10 mouse cellular contexts compared by ENCODE assay signal in the genomic region with DNA sequence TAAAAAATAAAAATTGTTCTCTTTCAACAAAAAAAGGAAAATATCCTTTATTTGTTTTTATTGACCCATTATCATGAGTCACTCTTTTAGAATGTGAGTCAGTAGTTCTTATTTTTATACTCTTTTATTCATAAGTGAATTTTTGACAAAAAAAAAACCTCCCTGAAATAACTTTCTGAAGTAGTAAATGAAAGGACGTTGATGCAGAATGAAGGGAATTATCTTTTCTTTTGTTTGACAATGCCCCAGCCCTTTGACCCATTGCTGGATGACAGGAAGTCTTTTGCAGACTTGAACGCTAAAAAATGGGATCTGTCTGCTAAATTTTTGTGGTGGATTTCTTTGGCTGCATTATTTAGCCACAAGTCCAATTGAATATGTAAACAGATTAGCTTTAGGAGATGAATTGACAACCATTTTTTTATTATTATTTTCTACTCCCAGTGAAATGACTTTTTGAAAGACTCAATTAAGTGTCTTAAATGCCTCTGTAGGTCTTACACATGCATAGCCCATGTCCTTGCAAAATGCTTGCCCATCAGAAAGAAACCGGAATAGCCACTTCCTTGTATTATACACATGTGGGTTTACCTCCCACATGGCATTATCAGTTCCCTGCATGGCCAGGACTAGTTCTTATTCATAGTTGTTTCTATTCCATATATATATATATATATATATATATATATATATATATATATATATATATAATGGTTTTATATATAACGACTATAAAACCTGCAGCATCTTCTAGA. TPM values are rescaled to one million over a fixed set of nuclear protein-coding genes. Genes with fewer than 3 reads are reported as not detected.
DNase-seq lines count a peak whose midpoint lies in the region; ATAC-seq and TF ChIP-seq lines count a peak whose summit lies in the region.
"Had no signal": no experiment of that assay in that cellular context is flagged by ENCODE, and none has a peak within 500 bp of the region (broad histone marks: within the 10 kb centered on the region; RNA-seq: fewer than 3 reads in every experiment).

No protein-coding gene starts in this region.

- H3K36me3 ChIP-seq in heart, embryonic 14.5 days (ENCODE audit: control insufficient read depth, insufficient read depth, low read length): no peaks in the 10 kb centered on the region
- no peaks in the 10 kb centered on the region; the same call in 1 of the 2 replicates for H3K36me3 ChIP-seq in heart, adult 2 months (ENCODE audit: control insufficient read depth, insufficient read depth, low read length)
- no peaks in the 10 kb centered on the region for H3K36me3 ChIP-seq in lung, embryonic 15.5 days
- no peaks in the 10 kb centered on the region for H3K36me3 ChIP-seq in limb, embryonic 14.5 days (ENCODE audit: control insufficient read depth, insufficient read depth, low read length)
- H3K36me3 ChIP-seq: stomach, embryonic 15.5 days had no signal

- no peaks in the 10 kb centered on the region for H3K27me3 ChIP-seq in heart, embryonic 14.5 days (ENCODE audit: control insufficient read depth, insufficient read depth, low read length)
- H3K27me3 ChIP-seq in heart, adult 2 months (ENCODE audit: control insufficient read depth, insufficient read depth, low read length): no peaks in the 10 kb centered on the region
- H3K27me3 ChIP-seq in lung, embryonic 15.5 days: no peaks in the 10 kb centered on the region
- no peaks in the 10 kb centered on the region for H3K27me3 ChIP-seq in limb, embryonic 14.5 days (ENCODE audit: control insufficient read depth, insufficient read depth, low read length)
- H3K27me3 ChIP-seq: stomach, embryonic 15.5 days had no signal

- no peak for ATAC-seq in heart, embryonic 14.5 days (ENCODE audit: insufficient number of reproducible peaks, insufficient read depth, low FRiP score, low read depth)
- no peak for ATAC-seq in lung, embryonic 15.5 days (ENCODE audit: borderline replicate concordance, extremely low read depth, low FRiP score, low TSS enrichment)
- no peak for ATAC-seq in limb, embryonic 14.5 days (ENCODE audit: low FRiP score, low read depth)

- intact Hi-C loops in heart, adult 2 months (cut with DNase I): loop anchor here (5.0 kb wide), 1 partner anchor 62 kb away; no protein-coding TSS in a partner anchor

- 45% methylated on average over 4 of the region's 4 CpGs for WGBS in heart, embryonic 14.5 days
- 46% methylated on average over 4 of the region's 4 CpGs for WGBS in heart, adult 2 months
- WGBS in lung, embryonic 15.5 days: 28% methylated on average over 4 of the region's 4 CpGs
- 57% methylated on average over 4 of the region's 4 CpGs for WGBS in limb, embryonic 14.5 days

- H3K4me2 ChIP-seq in heart, embryonic 14.5 days (ENCODE audit: low read length): peak overlapping the region; percentile 66
- peak overlapping the region; percentile 48 for H3K4me2 ChIP-seq in lung, embryonic 15.5 days
- H3K4me2 ChIP-seq in limb, embryonic 14.5 days (replicated peaks; ENCODE audit: low read depth, low read length, severe bottlenecking): peak overlapping the region; percentile 42; the same call in 1 of the 2 replicates

- peak overlapping the region; percentile 74; the same call in 1 of the 2 replicates for H3K9ac ChIP-seq in heart, embryonic 14.5 days (ENCODE audit: low read length)
- no peak overlapping the region for H3K9ac ChIP-seq in heart, adult 2 months (ENCODE audit: low read depth, low read length)
- H3K9ac ChIP-seq in lung, embryonic 15.5 days: no peak overlapping the region
- peak overlapping the region; percentile 65; the same call in 1 of the 2 replicates for H3K9ac ChIP-seq in limb, embryonic 14.5 days (ENCODE audit: low read depth, low read length, severe bottlenecking)

- no peak for TF ChIP-seq POLR2A in heart, adult 2 months (IDR thresholded peaks at IDR 0.05; ENCODE audit: insufficient read depth, low read depth, low read length)
- TF ChIP-seq POLR2A in limb, embryonic 14.5 days (IDR thresholded peaks at IDR 0.05; ENCODE audit: borderline replicate concordance, extremely low read depth, insufficient read depth, insufficient read length): no peak

- TF ChIP-seq EP300 in heart, adult 2 months (IDR thresholded peaks at IDR 0.05; ENCODE audit: insufficient read depth, low read depth, low read length): no peak

- peak overlapping the region in 1 of 2 experiments; percentile 85; a peak in 1 of 4 replicates for H3K27ac ChIP-seq in heart, embryonic 14.5 days (replicated peaks in 1 of 2; ENCODE audit: control insufficient read depth in 1 of 2, insufficient read depth in 1 of 2, low read depth in 2 of 2, low read length in 2 of 2)
- no peak overlapping the region for H3K27ac ChIP-seq in heart, adult 2 months
- H3K27ac ChIP-seq in lung, embryonic 15.5 days: no peak overlapping the region
- no peak overlapping the region for H3K27ac ChIP-seq in limb, embryonic 14.5 days (replicated peaks; ENCODE audit: low read depth, low read length)

- no peak for DNase-seq in heart, adult 2 months
- no peak for DNase-seq in lung, postnatal 36 days
- DNase-seq in adipocyte (ENCODE audit: low spot score) (peak; percentile 38), MN1 (ENCODE audit: low spot score) (no peak)
- no peak for DNase-seq in limb, embryonic 14.5 days (ENCODE audit: low spot score)
- no peak for DNase-seq in kidney, postnatal 14 days
- DNase-seq: cerebellum, postnatal 25 days had no signal

- H3K4me3 ChIP-seq in heart, embryonic 14.5 days (ENCODE audit: control insufficient read depth in 1 of 2, insufficient read depth in 1 of 2, low read depth in 1 of 2, low read length in 2 of 2): peak overlapping the region in 1 of 2 experiments; percentile 45; a peak in 1 of 4 replicates
- no peak overlapping the region for H3K4me3 ChIP-seq in heart, adult 2 months
- H3K4me3 ChIP-seq in lung, embryonic 15.5 days: no peak overlapping the region
- no peak overlapping the region for H3K4me3 ChIP-seq in limb, embryonic 14.5 days (replicated peaks; ENCODE audit: low read length)

- no peaks in the 10 kb centered on the region for H3K9me3 ChIP-seq in heart, embryonic 14.5 days (ENCODE audit: control insufficient read depth, low read length)
- no peaks in the 10 kb centered on the region for H3K9me3 ChIP-seq in lung, embryonic 15.5 days
- H3K9me3 ChIP-seq in limb, embryonic 14.5 days (ENCODE audit: control insufficient read depth, low read length): no peaks in the 10 kb centered on the region
- H3K9me3 ChIP-seq: stomach, embryonic 15.5 days had no signal

- no peaks in the 10 kb centered on the region for H3K79me2 ChIP-seq in heart, adult 2 months (replicated peaks; ENCODE audit: control insufficient read depth, insufficient read depth, low read length)

- H3K4me1 ChIP-seq in heart, embryonic 14.5 days (ENCODE audit: control insufficient read depth in 2 of 2, insufficient read depth in 2 of 2, low read length in 2 of 2): peaks cover 5 to 6% of the 10 kb centered on the region in 2 experiments
- peaks cover 4% of the 10 kb centered on the region for H3K4me1 ChIP-seq in heart, adult 2 months (ENCODE audit: control insufficient read depth, insufficient read depth, low read length)
- H3K4me1 ChIP-seq in lung, embryonic 15.5 days: peaks cover 14% of the 10 kb centered on the region; the same call in 1 of the 2 replicates
- peaks cover 8% of the 10 kb centered on the region; the same call in 1 of the 2 replicates for H3K4me1 ChIP-seq in limb, embryonic 14.5 days (ENCODE audit: control insufficient read depth, insufficient read depth, low read length)

- TF ChIP-seq CTCF in heart, adult 2 months (IDR thresholded peaks at IDR 0.05): no peak

RNA-seq across cellular contexts. Expression of a gene that starts 0.5 kb away (rescaled TPM):
- 75.8 and 82.9 TPM in 2 replicates for polyA plus RNA-seq in heart, embryonic 14.5 days (2014; fragmentation: Nextera tagmentation; extraction: Ambion mirVana)
- total RNA-seq in heart, adult 2 months (2021): 10 to 100 TPM; 14.7 to 15.3 TPM
- 5.8 and 9.6 TPM in 2 replicates for polyA plus RNA-seq in heart, adult 2 months (2012; rRNA removed)
- 94.4 and 106 TPM in 2 replicates for polyA plus RNA-seq in lung, embryonic 15.5 days (2015; fragmentation: Nextera tagmentation; extraction: Ambion mirVana)
- 57.8 and 66.7 TPM in 2 replicates for polyA plus RNA-seq in limb, embryonic 14.5 days (2012; rRNA removed)
- polyA plus RNA-seq in limb, embryonic 14.5 days (2014; fragmentation: Nextera tagmentation; extraction: Ambion mirVana): 162 and 190 TPM in 2 replicates

Comparison
In these comparisons a context has a peak if more than half of its experiments do, and no peak if none do; other contexts are left out.
1. H3K9ac ChIP-seq: peak in heart, embryonic 14.5 days (single experiment) and limb, embryonic 14.5 days (single experiment); none in heart, adult 2 months (single experiment) and lung, embryonic 15.5 days (single experiment).
2. Peak in every context shown above with its lines, with median percentiles within 50 percentile points of each other: H3K4me2 ChIP-seq.